Mouse (Mus musculus) gastrocnemius, postnatal 4 days (tissue): ENCODE measurements at regions not wholly inside any gene's neighbourhood (a gene's known extent, or its start where the extent isn't known, plus 50 kb on each side); places are given as distances from the start of the nearest gene placed in this dataset. TPM values are rescaled to one million over a fixed set of nuclear protein-coding genes. Genes with fewer than 3 reads are reported as not detected.

Experiments used
- DNase-seq, 2 experiments: peaks; one replicate each; pipeline ENCODE4 v3.0.0; 2021 to 2022; ENCODE audit warnings: low spot score in 2 of 2, mixed read lengths in 2 of 2
- microRNA-seq: library from miRNA; unstranded; fragments of <30 nt; microRNA quantifications from one replicate; pipeline ENCODE4 v1.2.0, GENCODE M21; 2021

- no peak for DNase-seq
These were observed 54.5 kb upstream of the Gata5 start for GRCm38 (mm10) chr2:180389013-180389412.

- no peak for DNase-seq
These were observed 53.6 kb upstream of the Gata5 start for GRCm38 (mm10) chr2:180388122-180388521.

DNA sequence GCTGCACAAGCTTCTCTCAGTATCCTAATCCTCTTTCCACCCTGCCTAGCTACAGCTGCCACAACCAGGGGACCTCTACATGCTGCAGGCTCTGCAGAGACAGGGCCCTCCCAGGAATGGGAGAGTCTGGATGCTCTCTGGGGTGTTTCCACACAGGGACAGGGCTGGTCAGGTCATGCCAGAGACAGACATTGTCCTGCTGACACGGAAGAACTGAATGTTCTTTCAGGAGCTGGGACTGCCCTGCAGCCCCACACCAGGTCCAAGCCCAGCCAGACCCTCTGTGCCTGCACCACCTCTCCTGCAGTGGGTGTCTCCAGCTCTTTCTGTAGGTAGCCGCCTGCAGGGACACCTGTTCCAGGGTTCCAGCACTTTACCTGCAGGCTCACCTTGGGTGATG, 52.8 kb upstream of the Gata5 start:
- DNase-seq = no peak

DNA sequence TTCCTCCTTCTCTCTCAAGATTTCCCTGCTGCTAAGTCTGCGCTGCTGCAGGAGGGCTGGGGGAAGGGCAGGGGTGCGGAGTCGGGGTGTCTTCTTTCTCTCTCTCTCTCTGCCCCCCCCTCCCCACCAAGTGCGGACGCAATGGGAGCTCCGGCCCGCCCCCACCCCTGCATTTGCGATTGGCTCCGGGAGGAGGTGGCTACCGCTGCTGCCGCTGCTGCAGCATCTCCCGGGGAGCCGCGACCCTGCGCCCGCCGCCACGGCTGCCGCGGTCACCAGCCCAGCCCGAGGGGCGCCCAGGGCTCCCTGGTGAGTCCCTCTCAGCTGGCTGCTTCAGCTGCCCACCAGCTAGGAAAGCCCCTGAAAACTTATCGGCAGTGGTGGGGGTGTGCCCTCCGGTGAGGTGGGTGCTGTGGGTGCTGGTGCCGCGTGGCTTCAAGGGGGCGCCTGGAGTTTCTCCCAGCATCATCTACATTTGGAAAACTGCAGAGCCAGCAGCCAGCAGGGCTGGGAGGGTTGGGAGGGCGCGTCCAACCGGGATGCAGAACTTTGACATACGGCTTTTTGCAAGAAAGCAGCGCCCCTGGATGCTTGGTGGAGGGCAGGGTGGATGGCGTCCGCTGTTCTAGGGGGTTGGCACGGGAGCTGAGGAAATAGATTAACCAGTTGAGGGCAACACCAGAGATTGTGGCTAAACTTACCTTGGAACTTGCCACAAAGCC, 51.6 kb upstream of the Gata5 start:
- no peak for DNase-seq

DNA sequence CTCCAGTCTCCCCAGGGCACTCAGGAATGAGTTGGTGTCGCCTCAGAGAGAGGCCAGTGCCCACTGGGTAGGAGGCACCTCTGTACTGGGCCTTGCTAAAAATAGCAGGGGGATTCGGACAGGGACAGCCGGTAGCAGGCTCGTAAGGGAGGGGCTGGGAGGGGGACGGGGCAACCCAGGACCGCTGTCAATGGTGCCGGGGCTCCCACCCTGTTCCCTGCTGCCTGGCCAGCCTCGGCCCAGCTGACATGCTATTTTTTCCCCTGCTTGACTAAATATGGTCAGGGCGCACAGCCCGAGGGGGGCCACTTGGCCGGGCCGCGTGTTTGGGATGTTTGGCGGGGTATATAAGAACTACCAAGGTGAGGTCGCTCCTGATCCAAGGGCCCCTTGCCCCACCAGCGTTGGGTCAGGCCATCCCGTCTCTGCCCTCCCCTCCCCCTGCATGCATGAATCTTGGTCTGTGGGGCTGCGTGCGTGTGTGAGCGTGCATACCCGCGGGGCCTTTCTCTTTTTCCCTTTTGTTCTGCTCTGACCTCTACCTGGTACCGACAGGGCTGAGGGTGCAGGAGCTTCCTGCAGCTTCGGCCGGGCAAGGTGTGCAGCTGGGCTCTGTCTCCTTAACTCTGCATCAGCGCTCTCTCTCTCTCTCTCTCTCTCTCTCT, 50.9 kb upstream of the Gata5 start:
- peak; percentile 36 to 39 for DNase-seq

Small RNA genes in the stretch of these regions (microRNA-seq; reads per million reads assigned to microRNA genes)
- not detected for gene Mir133a-2
- gene Mir1a-1 = 2.8 reads per million, percentile 6 among the genes with 10 or more reads in this experiment
